Mouse (Mus musculus) G1E (cell line): Measurements from ENCODE around the gene Erich6.

Experiments
- CTCF ChIP-seq: IDR thresholded peaks from 2 replicates; pipeline ENCODE4 v1.5.1; 2012; ENCODE audit warnings: low read depth, low read length, inconsistent platforms, mixed read lengths
- POLR2AphosphoS5 ChIP-seq: IDR thresholded peaks from 2 replicates; pipeline ENCODE4 v1.6.1; 2012; ENCODE audit warnings: low read depth, low read length, inconsistent platforms; ENCODE audit not compliant: insufficient replicate concordance

DNA sequence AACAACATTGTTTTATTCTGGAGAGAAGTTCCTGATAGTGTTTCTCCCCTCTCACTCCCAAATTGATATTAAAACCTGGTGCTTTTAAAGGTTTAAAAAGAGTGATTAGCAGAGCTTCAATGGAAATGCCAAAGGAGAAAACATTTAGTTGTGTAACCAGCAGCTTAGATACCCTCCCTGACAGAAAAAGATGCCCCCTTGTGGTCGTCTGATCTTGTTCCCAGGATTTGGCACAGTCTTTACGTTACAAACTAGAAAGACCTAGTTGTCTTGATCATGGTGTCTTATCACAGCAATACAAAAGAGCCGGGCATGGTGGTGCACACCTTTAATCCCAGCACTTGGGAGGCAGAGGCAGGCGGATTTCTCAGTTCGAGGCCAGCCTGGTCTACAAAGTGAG is 16.9 kb upstream of the Erich6 start:
- TF ChIP-seq CTCF, result no peak
- no peak for TF ChIP-seq POLR2AphosphoS5
